Mouse (Mus musculus) cerebellum, adult 2 months (tissue): ENCODE results near the gene Kif4.

ENCODE experiments used
- CTCF ChIP-seq: fragments of 200-500 bp; IDR thresholded peaks from 2 replicates; pipeline ENCODE4 v1.5.1; 2011; ENCODE audit warnings: low read depth, mild to moderate bottlenecking, control low read depth, low read length, moderate library complexity, borderline replicate concordance; ENCODE audit not compliant: insufficient read depth
- POLR2A ChIP-seq: fragments of 200-500 bp; IDR thresholded peaks from 2 replicates; pipeline ENCODE4 v1.6.1; 2011; ENCODE audit warnings: low read length, control low read depth, borderline replicate concordance; ENCODE audit not compliant: insufficient read depth

GRCm38 (mm10) chrX:100594791-100595190, 30.7 kb upstream of the Kif4 start, which contains the start of gene P2ry4:
- TF ChIP-seq POLR2A (no peak), CTCF (no peak)
